Mouse (Mus musculus) adrenal gland, adult 10 weeks (tissue): ENCODE measurements around the gene Lce1g. TPM values are rescaled to one million over a fixed set of nuclear protein-coding genes. Genes with fewer than 3 reads are reported as not detected.

Source experiments
- polyA plus RNA-seq: library from polyadenylated mRNA; stranded (reverse); fragments of 350-450 nt; fragmentation: Illumina TruSeq; extraction: RNeasy Lipid Tissue Mini Kit (QIAGEN cat#74804); gene quantifications from one replicate; pipeline ENCODE4 v1.2.3, GENCODE M21; 2014; ENCODE audit warnings: low read depth, low replicate concordance

Lce1g gene
- not detected for polyA plus RNA-seq

GRCm38 (mm10) chr3:92752238-92752637 lies at the start of gene Lce1g:
Lce1g (minus strand) TSS chr3:92752338.

GRCm38 (mm10) chr3:92790414-92790813 lies 38.3 kb upstream of the Lce1g start, which contains the start of gene Lce1j:
Lce1j (minus strand) TSS chr3:92790514.

GRCm38 (mm10) chr3:92778799-92779198 lies 26.7 kb upstream of the Lce1g start, which contains the start of gene Lce1i:
Lce1i (minus strand) TSS chr3:92778899.

GRCm38 (mm10) chr3:92764965-92765364 lies 12.8 kb upstream of the Lce1g start, which contains the start of gene Lce1h:
Lce1h (minus strand) TSS chr3:92765065.

GRCm38 (mm10) chr3:92738996-92739395 lies 13.1 kb downstream of the Lce1g start, which contains the start of gene Gm38119:
Gm38119 (minus strand) TSS chr3:92739096.

GRCm38 (mm10) chr3:92720250-92720649 lies 31.9 kb downstream of the Lce1g start, which contains the start of gene Lce1f:
Lce1f (minus strand) TSS chr3:92720350.

DNA sequence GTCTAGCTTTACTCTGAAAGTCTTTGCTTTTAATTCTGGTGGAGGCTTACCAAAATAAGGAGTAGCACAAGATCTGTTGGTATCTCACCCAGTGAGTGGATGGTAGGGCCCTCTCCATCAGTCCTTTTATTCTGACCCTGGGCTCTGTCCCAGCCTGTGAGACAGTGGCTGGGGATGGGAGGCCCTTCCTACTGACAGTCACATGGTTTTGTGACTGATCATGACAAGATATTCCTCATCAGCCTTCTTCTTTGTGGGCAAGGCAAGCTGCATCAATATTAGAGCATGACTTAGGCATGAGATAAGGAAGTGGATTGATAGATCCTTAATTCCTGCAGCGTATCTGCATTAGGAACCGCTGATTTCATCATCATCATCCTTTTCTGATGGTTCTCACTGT lies 43.2 kb downstream of the Lce1g start, which contains the start of gene Lce1e:
Lce1e (minus strand) TSS at position 101 of the 400 bp plus-strand sequence.

Other genes with a start within 250 kb of the Lce1g start
- not detected for gene 2310046K23Rik, start 217.8 kb downstream of the Lce1g start, polyA plus RNA-seq
- not detected for gene Ivl, start 178.6 kb downstream of the Lce1g start, polyA plus RNA-seq
- gene Smcp, start 163.3 kb downstream of the Lce1g start, polyA plus RNA-seq: not detected
- gene 2210017I01Rik, start 144.8 kb downstream of the Lce1g start, polyA plus RNA-seq: not detected
- not detected for gene Lce6a, start 130.7 kb downstream of the Lce1g start, polyA plus RNA-seq
- not detected for gene Lce1a1, start 104.0 kb downstream of the Lce1g start, polyA plus RNA-seq
- gene Lce1b, start 95.4 kb downstream of the Lce1g start, polyA plus RNA-seq: not detected
- not detected for gene Lce1a2, start 82.0 kb downstream of the Lce1g start, polyA plus RNA-seq
- gene Lce1c, start 73.1 kb downstream of the Lce1g start, polyA plus RNA-seq: not detected
- not detected for gene Lce1d, start 65.1 kb downstream of the Lce1g start, polyA plus RNA-seq
- not detected for gene Lce1e, start 43.3 kb downstream of the Lce1g start, polyA plus RNA-seq
- gene Lce1f, start 32.0 kb downstream of the Lce1g start, polyA plus RNA-seq: not detected
- not detected for gene Gm38119, start 13.2 kb downstream of the Lce1g start, polyA plus RNA-seq
- not detected for gene Lce1h, start 12.7 kb upstream of the Lce1g start, polyA plus RNA-seq
- gene Lce1i, start 26.6 kb upstream of the Lce1g start, polyA plus RNA-seq: not detected
- not detected for gene Lce1j, start 38.2 kb upstream of the Lce1g start, polyA plus RNA-seq
- gene Lce1k, start 55.6 kb upstream of the Lce1g start, polyA plus RNA-seq: not detected
- gene Kprp, start 74.9 kb upstream of the Lce1g start, polyA plus RNA-seq: not detected
- not detected for gene Lce1l, start 98.9 kb upstream of the Lce1g start, polyA plus RNA-seq
- not detected for gene 2310050C09Rik, start 117.9 kb upstream of the Lce1g start, polyA plus RNA-seq
- gene Lce3a, start 173.9 kb upstream of the Lce1g start, polyA plus RNA-seq: not detected
- not detected for gene Lce3b, start 180.6 kb upstream of the Lce1g start, polyA plus RNA-seq
- gene Lce3c, start 192.1 kb upstream of the Lce1g start, polyA plus RNA-seq: not detected
- not detected for gene Lce3d, start 205.1 kb upstream of the Lce1g start, polyA plus RNA-seq
- gene Lce3e, start 214.7 kb upstream of the Lce1g start, polyA plus RNA-seq: not detected
- gene Lce3f, start 239.9 kb upstream of the Lce1g start, polyA plus RNA-seq: not detected